Mouse (Mus musculus) megakaryocyte, embryonic 14.5 days (primary cell): ENCODE measurements around the gene Iars.

Experiments
- FLI1 ChIP-seq: IDR thresholded peaks from 2 replicates; pipeline ENCODE4 v1.6.1; 2012; ENCODE audit warnings: low read length, inconsistent platforms, mixed read lengths
- GATA1 ChIP-seq: IDR thresholded peaks from 3 replicates; pipeline ENCODE4 v1.6.1; 2012; ENCODE audit warnings: mixed read lengths, low read length, inconsistent platforms, borderline replicate concordance

GRCm38 (mm10) chr13:49639965-49640364, 41.9 kb upstream of the Iars start:
- TF ChIP-seq FLI1, result no peak
- no peak for TF ChIP-seq GATA1
